Mouse (Mus musculus) neural tube, embryonic 15.5 days (tissue): ENCODE measurements around the gene Tas2r103. TPM values are rescaled to one million over a fixed set of nuclear protein-coding genes. Genes with fewer than 3 reads are reported as not detected.

Source experiments
- ATAC-seq: fragments of 200-750 bp; cut with Nextera tagmentation; 2 replicates; pipeline ENCODE4 v1.8.0; 2017; ENCODE audit warnings: mild to moderate bottlenecking, moderate TSS enrichment, moderate library complexity; ENCODE audit not compliant: low FRiP score
- H3K27ac ChIP-seq: fragments of 300-500 bp; sonication (generic); replicated peaks from 2 replicates; pipeline ENCODE4 v1.5.1; 2015; ENCODE audit warnings: mild to moderate bottlenecking, inconsistent platforms
- H3K27me3 ChIP-seq: fragments of 300-500 bp; sonication (generic); replicated peaks from 2 replicates; pipeline ENCODE4 v1.6.1; 2015; ENCODE audit warnings: inconsistent platforms
- H3K36me3 ChIP-seq: fragments of 300-500 bp; sonication (generic); 2 replicates; pipeline ENCODE4 v1.6.1; 2015; ENCODE audit warnings: inconsistent platforms
- H3K4me1 ChIP-seq: fragments of 300-500 bp; sonication (generic); 2 replicates; pipeline ENCODE4 v1.6.1; 2015; ENCODE audit warnings: inconsistent platforms
- H3K4me2 ChIP-seq: fragments of 300-500 bp; sonication (generic); 2 replicates; pipeline ENCODE4 v1.6.1; 2015; ENCODE audit warnings: inconsistent platforms, mild to moderate bottlenecking, moderate library complexity
- H3K4me3 ChIP-seq: fragments of 300-500 bp; sonication (generic); replicated peaks from 2 replicates; pipeline ENCODE4 v1.5.1; 2015; ENCODE audit warnings: mild to moderate bottlenecking, inconsistent platforms
- H3K9ac ChIP-seq: fragments of 300-500 bp; sonication (generic); replicated peaks from 2 replicates; pipeline ENCODE4 v1.6.1; 2015; ENCODE audit warnings: mild to moderate bottlenecking, inconsistent platforms
- H3K9me3 ChIP-seq: fragments of 300-500 bp; sonication (generic); replicated peaks from 2 replicates; pipeline ENCODE4 v1.6.1; 2016; ENCODE audit warnings: inconsistent platforms
- WGBS: fragments of 180-500 bp; shearing (Covaris S2); methylation state at CpG from one replicate; pipeline ENCODE4 v1.1.7; 2015; ENCODE audit warnings: mixed read lengths; 5-methylcytosine and 5-hydroxymethylcytosine counted together
- polyA plus RNA-seq: library from polyadenylated mRNA; unstranded; fragments of >200 nt; fragmentation: Nextera tagmentation; extraction: Ambion mirVana; gene quantifications from 2 replicates; pipeline ENCODE4 v1.2.1, GENCODE M21; 2015

Tas2r103 gene
- polyA plus RNA-seq, result not detected in 2 replicates

GRCm38 (mm10) chr6:133037001-133037400, at the start of gene Tas2r103:
Gene Tas2r103 (minus strand): TSS chr6:133037101.
- 85% methylated on average over 2 of the region's 2 CpGs for WGBS

GRCm38 (mm10) chr6:133055716-133056115, 18.8 kb upstream of the Tas2r103 start, which contains the start of gene Tas2r140:
Gene Tas2r140 (minus strand): TSS chr6:133055816.
- Histone ChIP-seq H3K4me1 (no peaks in the 10 kb centered on the region), H3K9me3 (no peaks in the 10 kb centered on the region)

More at GRCm38 (mm10) chr6:133037001-133037400, at the start of gene Tas2r103:
- H3K4me2 ChIP-seq, result no peak within 1 kb of the TSS
- H3K9ac ChIP-seq, result no peak within 1 kb of the TSS
- H3K27ac ChIP-seq, result no peak within 1 kb of the TSS
- no peaks in the 10 kb centered on the region for H3K36me3 ChIP-seq
- no peaks in the 10 kb centered on the region for H3K9me3 ChIP-seq
- no peaks in the 10 kb centered on the region for H3K27me3 ChIP-seq
- no peak within 1 kb of the TSS for H3K4me3 ChIP-seq
- H3K4me1 ChIP-seq, result no peaks in the 10 kb centered on the region
- no peak for ATAC-seq

More at GRCm38 (mm10) chr6:133055716-133056115, 18.8 kb upstream of the Tas2r103 start, which contains the start of gene Tas2r140:
- no peak within 1 kb of the TSS for H3K4me3 ChIP-seq
- no peak within 1 kb of the TSS for H3K9ac ChIP-seq
- H3K4me2 ChIP-seq, result no peak within 1 kb of the TSS
- no peak for ATAC-seq
- H3K36me3 ChIP-seq, result no peaks in the 10 kb centered on the region
- no peaks in the 10 kb centered on the region for H3K27me3 ChIP-seq
- no peak within 1 kb of the TSS for H3K27ac ChIP-seq

Other genes starting within 250 kb of the Tas2r103 start
- gene Tas2r117, start 234.3 kb downstream of the Tas2r103 start, polyA plus RNA-seq, result not detected in 2 replicates
- gene Tas2r123, start 190.0 kb downstream of the Tas2r103 start, polyA plus RNA-seq, result not detected in 2 replicates
- gene Tas2r116, start 181.7 kb downstream of the Tas2r103 start, polyA plus RNA-seq, result not detected in 2 replicates
- not detected in 2 replicates for gene Tas2r110, start 169.1 kb downstream of the Tas2r103 start, polyA plus RNA-seq
- not detected in 2 replicates for gene Tas2r113, start 144.1 kb downstream of the Tas2r103 start, polyA plus RNA-seq
- not detected in 2 replicates for gene Tas2r125, start 127.5 kb downstream of the Tas2r103 start, polyA plus RNA-seq
- not detected in 2 replicates for gene Tas2r129, start 86.0 kb downstream of the Tas2r103 start, polyA plus RNA-seq
- gene Tas2r131, start 79.2 kb downstream of the Tas2r103 start, polyA plus RNA-seq, result not detected in 2 replicates
- not detected in 2 replicates for gene Tas2r109, start 56.1 kb downstream of the Tas2r103 start, polyA plus RNA-seq
- gene Tas2r140, start 18.7 kb upstream of the Tas2r103 start, polyA plus RNA-seq, result not detected in 2 replicates
- 116 and 136 TPM in 2 replicates for gene Smim10l1, start 67.8 kb upstream of the Tas2r103 start, polyA plus RNA-seq